Mouse (Mus musculus) heart, postnatal 0 days (tissue): Measurements from ENCODE around the gene Slc25a28.

ENCODE experiments used
- CTCF ChIP-seq: IDR thresholded peaks from 2 replicates; pipeline ENCODE4 v1.5.1; 2016; ENCODE audit warnings: antibody characterized with exemption, control low read depth, low read depth
- EP300 ChIP-seq: IDR thresholded peaks from 2 replicates; pipeline ENCODE4 v1.6.1; 2016; ENCODE audit warnings: antibody characterized with exemption, low read depth

- TF ChIP-seq EP300, result no peak
- no peak for TF ChIP-seq CTCF
Measured at GRCm38 (mm10) chr19:43645508-43645907, 29.2 kb downstream of the Slc25a28 start.
